Mouse (Mus musculus) left cerebral cortex, postnatal 36 days (tissue): Measurements from ENCODE around the gene Hhatl. TPM values are rescaled to one million over a fixed set of nuclear protein-coding genes. Genes with fewer than 3 reads are reported as not detected.

ENCODE experiments used
- DNase-seq, 2 experiments: peaks; one replicate each; pipeline ENCODE4 v3.0.0; 2021 to 2022; ENCODE audit warnings: low spot score in 2 of 2, mixed read lengths in 1 of 2
- intact Hi-C: fragments of 180-260 bp; cut with DNase I; formaldehyde crosslinking; loops from one replicate; pipeline ENCODE4 v1.15.1; 2025
- total RNA-seq, 2 experiments: library from RNA; stranded (reverse); gene quantifications; 2 replicates each; pipeline ENCODE4 v1.2.3; 2021

Gene Hhatl
- 10 to 100 TPM; 17.2 to 22.2 TPM for total RNA-seq

- DNase-seq: no peak
- intact Hi-C loops: loop anchor here (5.0 kb wide), 1 partner anchor 40 kb away; no protein-coding TSS in a partner anchor
Measured at GRCm38 (mm10) chr9:121791757-121792521, at the start of gene Hhatl. Gene Hhatl (minus strand): TSS chr9:121792507.

- no peak for DNase-seq
- intact Hi-C loops: no loop called here
Measured at GRCm38 (mm10) chr9:121839622-121839965, 47.3 kb upstream of the Hhatl start.

GRCm38 (mm10) chr9:121838829-121839621, 46.7 kb upstream of the Hhatl start, which contains the start of gene Ccdc13:
Gene Ccdc13 (minus strand): TSS chr9:121839461.
- DNase-seq: peak; percentile 83 to 85
- intact Hi-C loops: no loop called here

- intact Hi-C loops: no loop called here
Measured at GRCm38 (mm10) chr9:121838008-121838407, 45.7 kb upstream of the Hhatl start.

GRCm38 (mm10) chr9:121833825-121834224, 41.5 kb upstream of the Hhatl start:
- intact Hi-C loops: loop anchor here (5.0 kb wide), 2 partner anchors 42 to 43 kb away; partner anchors contain the start of gene Hhatl
- no peak for DNase-seq

More at GRCm38 (mm10) chr9:121838008-121838407, 45.7 kb upstream of the Hhatl start:
- no peak for DNase-seq

GRCm38 (mm10) chr9:121830956-121831293, 38.6 kb upstream of the Hhatl start:
- intact Hi-C loops: loop anchor here (5.0 kb wide), 2 partner anchors 39 to 46 kb away; partner anchors contain the start of gene Hhatl
- DNase-seq: peak; percentile 70 to 83

- peak in 1 of 2 experiments; percentile 41 for DNase-seq
- intact Hi-C loops: loop anchor here (5.0 kb wide), 2 partner anchors 38 to 47 kb away; partner anchors contain the start of gene Hhatl
Measured at GRCm38 (mm10) chr9:121830243-121830955, 38.1 kb upstream of the Hhatl start.

- no peak for DNase-seq
Measured at GRCm38 (mm10) chr9:121829270-121829992, 37.1 kb upstream of the Hhatl start.

GRCm38 (mm10) chr9:121828314-121828713, 36.0 kb upstream of the Hhatl start:
- DNase-seq: no peak
- intact Hi-C loops: loop anchor here (5.0 kb wide), 1 partner anchor 66 kb away; no protein-coding TSS in a partner anchor

More at GRCm38 (mm10) chr9:121829270-121829992, 37.1 kb upstream of the Hhatl start:
- intact Hi-C loops: loop anchor here (5.0 kb wide), 1 partner anchor 67 kb away; no protein-coding TSS in a partner anchor

GRCm38 (mm10) chr9:121826356-121826755, 34.0 kb upstream of the Hhatl start:
- intact Hi-C loops: loop anchor here (5.0 kb wide), 1 partner anchor 64 kb away; no protein-coding TSS in a partner anchor
- DNase-seq: peak; percentile 46 to 52

GRCm38 (mm10) chr9:121823991-121824390, 31.7 kb upstream of the Hhatl start:
- intact Hi-C loops: no loop called here
- DNase-seq: no peak

- intact Hi-C loops: no loop called here
- DNase-seq: no peak
Measured at GRCm38 (mm10) chr9:121823051-121823450, 30.7 kb upstream of the Hhatl start.

GRCm38 (mm10) chr9:121822585-121822991, 30.3 kb upstream of the Hhatl start:
- intact Hi-C loops: no loop called here
- DNase-seq: no peak

GRCm38 (mm10) chr9:121820765-121821164, 28.5 kb upstream of the Hhatl start:
- no peak for DNase-seq
- intact Hi-C loops: no loop called here

GRCm38 (mm10) chr9:121819771-121820471, 27.6 kb upstream of the Hhatl start:
- DNase-seq: no peak
- intact Hi-C loops: no loop called here

- intact Hi-C loops: no loop called here
- DNase-seq: no peak
Measured at GRCm38 (mm10) chr9:121819073-121819770, 26.9 kb upstream of the Hhatl start.

GRCm38 (mm10) chr9:121815183-121815582, 22.9 kb upstream of the Hhatl start:
- intact Hi-C loops: no loop called here
- no peak for DNase-seq
